Mouse (Mus musculus) heart, adult 2 months (tissue): ENCODE measurements around the gene Thap12. TPM values are rescaled to one million over a fixed set of nuclear protein-coding genes. Genes with fewer than 3 reads are reported as not detected.

Experiments
- DNase-seq, 2 experiments: peaks; one replicate each; pipeline ENCODE4 v3.0.0; 2021
- H3K27ac ChIP-seq: fragments of 200-600 bp; 2 replicates; pipeline ENCODE4 v1.8.1; 2022
- H3K27me3 ChIP-seq: fragments of 200-500 bp; 2 replicates; pipeline ENCODE4 v1.6.1; 2012; ENCODE audit warnings: mild to moderate bottlenecking, low read length, inconsistent platforms, mixed read lengths; ENCODE audit not compliant: control insufficient read depth, insufficient read depth
- H3K36me3 ChIP-seq: fragments of 200-500 bp; 2 replicates; pipeline ENCODE4 v1.6.1; 2012; ENCODE audit warnings: low read length, inconsistent platforms; ENCODE audit not compliant: control insufficient read depth, insufficient read depth
- H3K4me1 ChIP-seq: fragments of 200-500 bp; 2 replicates; pipeline ENCODE4 v1.6.1; 2011; ENCODE audit warnings: low read length; ENCODE audit not compliant: control insufficient read depth, insufficient read depth
- H3K4me3 ChIP-seq: fragments of 200-600 bp; 2 replicates; pipeline ENCODE4 v1.8.1; 2022
- H3K79me2 ChIP-seq: fragments of 200-500 bp; replicated peaks from 2 replicates; pipeline ENCODE4 v1.6.1; 2012; ENCODE audit warnings: mild to moderate bottlenecking, inconsistent platforms, low read length, moderate library complexity, mixed read lengths; ENCODE audit not compliant: control insufficient read depth, insufficient read depth
- H3K9ac ChIP-seq: fragments of 200-500 bp; 2 replicates; pipeline ENCODE4 v1.6.1; 2012; ENCODE audit warnings: low read depth, mild to moderate bottlenecking, control low read depth, inconsistent platforms, low read length, mixed read lengths
- CTCF ChIP-seq: fragments of 200-600 bp; IDR thresholded peaks from 2 replicates; pipeline ENCODE4 v1.8.1; 2022; ENCODE audit warnings: antibody characterized with exemption, mild to moderate bottlenecking, moderate library complexity
- EP300 ChIP-seq: fragments of 200-500 bp; IDR thresholded peaks from 2 replicates; pipeline ENCODE4 v1.6.1; 2011; ENCODE audit warnings: low read depth, low read length, control low read depth; ENCODE audit not compliant: insufficient read depth
- POLR2A ChIP-seq: fragments of 200-500 bp; IDR thresholded peaks from 2 replicates; pipeline ENCODE4 v1.6.1; 2011; ENCODE audit warnings: mild to moderate bottlenecking, low read depth, low read length, control low read depth; ENCODE audit not compliant: insufficient read depth
- WGBS: fragments of 180-500 bp; shearing (Covaris S2); methylation state at CpG from one replicate; pipeline ENCODE4 v1.1.7; 2018; 5-methylcytosine and 5-hydroxymethylcytosine counted together
- intact Hi-C: fragments of 180-260 bp; cut with DNase I; formaldehyde crosslinking; loops from one replicate; pipeline ENCODE4 v1.15.1; 2025
- polyA plus RNA-seq: library from polyadenylated mRNA; depleted of rRNA; stranded (reverse); fragments of >200 nt; gene quantifications from 2 replicates; pipeline ENCODE4 v1.2.3, GENCODE M21; 2012
- total RNA-seq, 2 experiments: library from RNA; stranded (reverse); gene quantifications; 2 replicates each; pipeline ENCODE4 v1.2.3; 2021

Thap12 gene
- total and polyA plus RNA-seq, 3 experiments = 18.0 to 80.7 (median 71.5) TPM

GRCm38 (mm10) chr7:98690831-98691230 is 12.1 kb upstream of the Thap12 start:
- TF ChIP-seq CTCF (no peak), POLR2A (no peak), EP300 (no peak)
- intact Hi-C loops = no loop called here
- Histone ChIP-seq H3K27ac (no peak overlapping the region), H3K79me2 (no peaks in the 10 kb centered on the region), H3K4me3 (no peak overlapping the region), H3K36me3 (no peaks in the 10 kb centered on the region), H3K9ac (no peak overlapping the region), H3K27me3 (no peaks in the 10 kb centered on the region), H3K4me1 (peaks cover 5% of the 10 kb centered on the region)
- DNase-seq = peak in 1 of 2 experiments; percentile 16
- WGBS = 18% methylated on average over 3 of the region's 3 CpGs

GRCm38 (mm10) chr7:98692761-98693546 is 9.9 kb upstream of the Thap12 start:
- intact Hi-C loops = no loop called here

GRCm38 (mm10) chr7:98694046-98694445 is 8.9 kb upstream of the Thap12 start:
- TF ChIP-seq CTCF (no peak), POLR2A (no peak), EP300 (no peak)
- H3K27me3 ChIP-seq = no peaks in the 10 kb centered on the region
- WGBS = 62% methylated on average over 5 of the region's 5 CpGs
- no peaks in the 10 kb centered on the region for H3K36me3 ChIP-seq
- H3K79me2 ChIP-seq = no peaks in the 10 kb centered on the region
- H3K4me1 ChIP-seq = peaks cover 5% of the 10 kb centered on the region
- intact Hi-C loops = no loop called here
- H3K4me3 ChIP-seq = no peak overlapping the region
- H3K27ac ChIP-seq = no peak overlapping the region
- H3K9ac ChIP-seq = no peak overlapping the region
- peak in 1 of 2 experiments; percentile 52 for DNase-seq

More at GRCm38 (mm10) chr7:98692761-98693546, 9.9 kb upstream of the Thap12 start:
- H3K27ac ChIP-seq = peak overlapping the region; percentile 47
- H3K4me3 ChIP-seq = peak overlapping the region; percentile 34; the same call in 1 of the 2 replicates
- no peaks in the 10 kb centered on the region for H3K79me2 ChIP-seq
- 28% methylated on average over 24 of the region's 24 CpGs for WGBS
- H3K27me3 ChIP-seq = no peaks in the 10 kb centered on the region
- H3K4me1 ChIP-seq = peaks cover 5% of the 10 kb centered on the region
- H3K9ac ChIP-seq = peak overlapping the region; percentile 58
- TF ChIP-seq POLR2A = no peak
- TF ChIP-seq CTCF = peak; percentile 24
- no peaks in the 10 kb centered on the region for H3K36me3 ChIP-seq
- DNase-seq = peak; percentile 31 to 37

GRCm38 (mm10) chr7:98697496-98697895 is 5.4 kb upstream of the Thap12 start:
- TF ChIP-seq POLR2A (no peak), EP300 (no peak), CTCF (peak; percentile 79)
- H3K27ac ChIP-seq = no peak overlapping the region
- 24% methylated on average over 2 of the region's 2 CpGs for WGBS
- no peak for DNase-seq
- no peaks in the 10 kb centered on the region for H3K79me2 ChIP-seq
- peaks cover 6% of the 10 kb centered on the region for H3K4me1 ChIP-seq
- no peak overlapping the region for H3K4me3 ChIP-seq
- intact Hi-C loops = loop anchor here (2.0 kb wide), 1 partner anchor 217 kb away; no protein-coding TSS in a partner anchor
- H3K9ac ChIP-seq = no peak overlapping the region
- no peaks in the 10 kb centered on the region for H3K27me3 ChIP-seq
- no peaks in the 10 kb centered on the region; the same call in none of the 2 replicates for H3K36me3 ChIP-seq

- Histone ChIP-seq H3K9ac (no peak overlapping the region), H3K4me3 (no peak overlapping the region), H3K79me2 (no peaks in the 10 kb centered on the region), H3K4me1 (peaks cover 2% of the 10 kb centered on the region), H3K27ac (no peak overlapping the region), H3K27me3 (no peaks in the 10 kb centered on the region), H3K36me3 (no peaks in the 10 kb centered on the region; the same call in none of the 2 replicates)
- 54% methylated on average over 5 of the region's 5 CpGs for WGBS
- no peak for TF ChIP-seq POLR2A
- no peak for TF ChIP-seq CTCF
- no peak for TF ChIP-seq EP300
- intact Hi-C loops = no loop called here
- no peak for DNase-seq
These were observed 4.9 kb upstream of the Thap12 start for GRCm38 (mm10) chr7:98698041-98698440.

DNA sequence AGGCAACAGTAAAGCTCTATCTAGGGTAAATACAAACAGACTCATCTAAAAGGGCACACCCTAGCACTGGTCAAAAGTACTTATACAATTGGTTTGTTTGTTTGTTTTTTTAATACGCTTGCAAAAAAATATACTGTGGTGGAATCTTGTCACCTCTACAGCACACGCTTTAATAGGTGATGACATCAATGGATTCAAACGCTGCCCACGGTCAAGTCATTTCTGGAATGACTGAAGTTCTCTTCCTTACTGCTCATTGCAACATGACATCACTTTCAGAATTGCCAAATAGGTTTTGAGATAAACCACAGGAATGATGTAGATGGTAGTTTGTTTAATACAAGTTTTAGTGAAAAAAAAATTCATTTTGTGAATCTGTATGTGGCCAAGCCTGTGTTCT is 4.3 kb upstream of the Thap12 start:
- Histone ChIP-seq H3K36me3 (no peaks in the 10 kb centered on the region; the same call in none of the 2 replicates), H3K27me3 (no peaks in the 10 kb centered on the region), H3K79me2 (peaks cover 2% of the 10 kb centered on the region; the same call in 1 of the 2 replicates), H3K4me3 (no peak overlapping the region), H3K4me1 (peaks cover 2% of the 10 kb centered on the region), H3K27ac (no peak overlapping the region), H3K9ac (no peak overlapping the region)
- 90% methylated on average over 4 of the region's 4 CpGs for WGBS
- intact Hi-C loops = no loop called here
- no peak for DNase-seq
- TF ChIP-seq CTCF = no peak
- no peak for TF ChIP-seq EP300
- no peak for TF ChIP-seq POLR2A
